Mouse (Mus musculus) limb, embryonic 11.5 days (tissue): ENCODE results near the gene Sdk2. TPM values are rescaled to one million over a fixed set of nuclear protein-coding genes. Genes with fewer than 3 reads are reported as not detected.
A peak's percentile ranks its signal among the peaks of the same experiment; 100 is the strongest.

ENCODE experiments used
- ATAC-seq: fragments of 200-750 bp; cut with Nextera tagmentation; 2 replicates; pipeline ENCODE4 v1.8.0; 2017; ENCODE audit warnings: low read depth; ENCODE audit not compliant: insufficient number of reproducible peaks, low FRiP score, low TSS enrichment
- DNase-seq: peaks from one replicate; pipeline ENCODE4 v3.0.0-alpha.2; 2015; ENCODE audit warnings: low spot score
- H3K27ac ChIP-seq: fragments of 300-500 bp; sonication (generic); replicated peaks from 2 replicates; pipeline ENCODE4 v1.5.1; 2014; ENCODE audit warnings: low read depth, mild to moderate bottlenecking, low read length
- H3K27me3 ChIP-seq: fragments of 300-500 bp; sonication (generic); 2 replicates; pipeline ENCODE4 v1.6.1; 2014; ENCODE audit warnings: mild to moderate bottlenecking, low read length, mixed read lengths; ENCODE audit not compliant: control insufficient read depth, insufficient read depth
- H3K36me3 ChIP-seq: fragments of 300-500 bp; sonication (generic); 2 replicates; pipeline ENCODE4 v1.6.1; 2014; ENCODE audit warnings: mild to moderate bottlenecking, low read length, moderate library complexity, mixed read lengths; ENCODE audit not compliant: control insufficient read depth, insufficient read depth
- H3K4me1 ChIP-seq: fragments of 300-500 bp; sonication (generic); 2 replicates; pipeline ENCODE4 v1.6.1; 2014; ENCODE audit warnings: low read length, mixed read lengths; ENCODE audit not compliant: control insufficient read depth, insufficient read depth
- H3K4me2 ChIP-seq: fragments of 300-500 bp; sonication (generic); 2 replicates; pipeline ENCODE4 v1.6.1; 2014; ENCODE audit warnings: low read depth, mild to moderate bottlenecking, moderate library complexity; ENCODE audit not compliant: severe bottlenecking
- H3K4me3 ChIP-seq: fragments of 300-500 bp; sonication (generic); 2 replicates; pipeline ENCODE4 v1.5.1; 2014; ENCODE audit warnings: low read depth, low read length
- H3K9ac ChIP-seq: fragments of 300-500 bp; sonication (generic); 2 replicates; pipeline ENCODE4 v1.6.1; 2014; ENCODE audit warnings: mild to moderate bottlenecking, low read length
- H3K9me3 ChIP-seq: fragments of 300-500 bp; sonication (generic); 2 replicates; pipeline ENCODE4 v1.6.1; 2016; ENCODE audit warnings: low read length; ENCODE audit not compliant: control insufficient read depth
- WGBS: fragments of 180-500 bp; shearing (Covaris S2); extraction: QIAGEN DNeasy Blood & Tissue Kit; methylation state at CpG from one replicate; pipeline ENCODE4 v1.1.7; 2014; 5-methylcytosine and 5-hydroxymethylcytosine counted together
- polyA plus RNA-seq: library from polyadenylated mRNA; unstranded; fragments of >200 nt; fragmentation: Nextera tagmentation; extraction: Ambion mirVana; gene quantifications from 2 replicates; pipeline ENCODE4 v1.2.1, GENCODE M21; 2014

Sdk2 gene
- polyA plus RNA-seq, 1 experiment from 2014 or later = 0.60 TPM

- Histone ChIP-seq H3K4me1 (peaks cover 7% of the 10 kb centered on the region), H3K27ac (no peak overlapping the region), H3K9me3 (no peaks in the 10 kb centered on the region), H3K4me3 (no peak overlapping the region), H3K9ac (no peak overlapping the region), H3K4me2 (no peak overlapping the region), H3K36me3 (no peaks in the 10 kb centered on the region), H3K27me3 (no peaks in the 10 kb centered on the region)
- WGBS = 21% methylated on average over 8 of the region's 8 CpGs
- ATAC-seq (no peak), DNase-seq (peak; percentile 77)
These were observed 5.2 kb upstream of the Sdk2 start for GRCm38 (mm10) chr11:114071998-114072397.

DNA sequence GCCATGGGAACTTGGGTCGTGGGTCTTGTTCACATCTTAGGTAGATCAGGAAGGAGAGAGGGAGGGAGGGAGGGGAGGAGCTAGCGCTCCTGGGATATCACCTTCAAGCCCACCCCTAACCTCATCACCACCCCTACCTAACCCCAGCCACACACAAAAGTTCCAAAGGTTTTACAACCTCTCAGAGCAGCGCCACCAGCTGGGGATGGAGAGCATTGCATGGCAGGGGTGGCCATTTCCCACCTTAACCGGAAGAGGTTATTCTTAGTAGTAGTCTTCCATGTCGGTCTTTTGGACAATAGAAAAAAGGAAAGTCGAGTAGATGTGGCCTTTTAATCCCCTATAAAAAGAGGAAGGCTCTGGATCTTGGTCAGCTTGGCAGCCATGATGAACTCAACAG, 4.0 kb upstream of the Sdk2 start:
- Histone ChIP-seq H3K27ac (no peak overlapping the region), H3K9ac (no peak overlapping the region), H3K4me3 (no peak overlapping the region), H3K4me1 (peaks cover 10% of the 10 kb centered on the region), H3K36me3 (no peaks in the 10 kb centered on the region), H3K9me3 (no peaks in the 10 kb centered on the region), H3K27me3 (peaks cover 3% of the 10 kb centered on the region; the same call in 1 of the 2 replicates), H3K4me2 (no peak overlapping the region)
- no peak for DNase-seq
- ATAC-seq = no peak
- 65% methylated on average over 6 of the region's 6 CpGs for WGBS

GRCm38 (mm10) chr11:114070131-114070530, 3.3 kb upstream of the Sdk2 start:
- peaks cover 17% of the 10 kb centered on the region for H3K4me1 ChIP-seq
- ATAC-seq = no peak
- DNase-seq = no peak
- no peaks in the 10 kb centered on the region for H3K36me3 ChIP-seq
- no peak overlapping the region for H3K4me2 ChIP-seq
- H3K9ac ChIP-seq = no peak overlapping the region
- H3K9me3 ChIP-seq = no peaks in the 10 kb centered on the region
- H3K27ac ChIP-seq = no peak overlapping the region
- H3K27me3 ChIP-seq = peaks cover 10% of the 10 kb centered on the region
- no peak overlapping the region for H3K4me3 ChIP-seq
- WGBS = 70% methylated on average over 8 of the region's 8 CpGs

DNA sequence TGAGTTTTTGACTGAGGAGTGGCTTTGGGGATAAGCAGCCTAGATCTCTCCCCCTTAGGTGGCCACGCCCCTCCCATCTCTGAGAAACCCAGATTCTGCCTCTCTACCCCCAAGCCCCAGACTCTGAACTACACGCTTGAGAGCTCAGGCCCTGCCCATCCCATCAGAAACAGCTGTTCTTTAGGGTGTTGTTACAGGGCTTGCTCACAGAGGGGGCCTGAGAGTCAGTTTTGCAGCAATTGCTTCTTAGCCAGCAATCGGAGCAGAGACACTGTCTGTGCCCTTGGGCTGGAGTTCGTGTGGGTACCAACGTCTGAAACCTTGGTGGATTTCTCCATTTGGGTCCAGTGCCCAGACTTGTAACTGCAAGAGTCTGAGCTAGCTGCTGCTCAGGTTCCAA, 1.5 kb upstream of the Sdk2 start:
- 4% methylated on average over 5 of the region's 5 CpGs for WGBS
- Histone ChIP-seq H3K27me3 (peaks cover 24% of the 10 kb centered on the region), H3K36me3 (no peaks in the 10 kb centered on the region), H3K9ac (no peak overlapping the region), H3K4me1 (peaks cover 20% of the 10 kb centered on the region), H3K9me3 (no peaks in the 10 kb centered on the region), H3K4me3 (no peak overlapping the region), H3K4me2 (no peak overlapping the region), H3K27ac (no peak overlapping the region)
- DNase-seq (peak; percentile 77), ATAC-seq (no peak)

- H3K4me1 ChIP-seq = peaks cover 23% of the 10 kb centered on the region
- H3K27ac ChIP-seq = peak overlapping the region; percentile 52; the same call in 1 of the 2 replicates
- ATAC-seq = 0 out of 2 replicates have a peak, but pooled peaks have one; percentile 2
- peaks cover 28% of the 10 kb centered on the region for H3K27me3 ChIP-seq
- under 1% methylated on average over 87 of the region's 90 CpGs for WGBS
- no peaks in the 10 kb centered on the region for H3K9me3 ChIP-seq
- peak overlapping the region; percentile 99 for H3K4me2 ChIP-seq
- peak overlapping the region; percentile 57 for H3K4me3 ChIP-seq
- H3K9ac ChIP-seq = peak overlapping the region; percentile 65
- peak; percentile 65 for DNase-seq
- H3K36me3 ChIP-seq = no peaks in the 10 kb centered on the region
These were observed 522 bp downstream of the Sdk2 start for GRCm38 (mm10) chr11:114066098-114066950.

DNA sequence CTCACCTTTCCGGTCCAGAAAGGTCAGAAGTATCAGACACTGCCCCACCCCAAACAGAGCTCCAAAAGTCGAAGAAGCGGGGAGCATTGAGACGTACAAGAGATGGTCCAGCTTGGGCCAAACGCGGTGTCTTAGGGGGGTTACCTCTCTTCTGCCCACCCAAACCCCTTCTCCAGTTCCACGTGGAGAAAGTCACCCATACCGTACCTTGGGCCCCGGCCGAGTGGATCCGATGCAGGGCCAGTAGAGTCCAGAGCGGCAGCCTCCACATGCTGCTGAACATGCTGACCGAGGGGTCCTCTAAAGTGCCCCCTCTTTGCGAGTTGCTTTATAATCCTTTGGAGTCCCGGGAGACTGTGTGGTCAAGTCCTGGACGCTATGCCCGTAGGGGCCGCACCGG, 1.2 kb downstream of the Sdk2 start:
- peak overlapping the region; percentile 57 for H3K4me3 ChIP-seq
- H3K27ac ChIP-seq = no peak overlapping the region
- H3K27me3 ChIP-seq = peaks cover 28% of the 10 kb centered on the region
- no peak for ATAC-seq
- H3K36me3 ChIP-seq = no peaks in the 10 kb centered on the region
- peaks cover 23% of the 10 kb centered on the region for H3K4me1 ChIP-seq
- H3K4me2 ChIP-seq = peak overlapping the region; percentile 99
- peak; percentile 49 for DNase-seq
- under 1% methylated on average over 19 of the region's 19 CpGs for WGBS
- 0 out of 2 replicates have a peak overlapping the region, but pooled peaks have one; percentile 2 for H3K9ac ChIP-seq
- no peaks in the 10 kb centered on the region for H3K9me3 ChIP-seq

GRCm38 (mm10) chr11:114064871-114065388, 1.9 kb downstream of the Sdk2 start:
- Histone ChIP-seq H3K4me1 (peaks cover 23% of the 10 kb centered on the region), H3K9ac (peak overlapping the region; percentile 17; the same call in 1 of the 2 replicates), H3K27ac (no peak overlapping the region), H3K9me3 (no peaks in the 10 kb centered on the region), H3K4me3 (peak overlapping the region; percentile 57), H3K36me3 (no peaks in the 10 kb centered on the region), H3K27me3 (peaks cover 28% of the 10 kb centered on the region), H3K4me2 (peak overlapping the region; percentile 99)
- peak; percentile 51 for DNase-seq
- ATAC-seq = no peak
- under 1% methylated on average over 32 of the region's 32 CpGs for WGBS

- no peak overlapping the region for H3K27ac ChIP-seq
- 72% methylated on average over 7 of the region's 7 CpGs for WGBS
- no peak overlapping the region for H3K4me3 ChIP-seq
- ATAC-seq (no peak), DNase-seq (no peak)
- H3K36me3 ChIP-seq = no peaks in the 10 kb centered on the region
- no peaks in the 10 kb centered on the region for H3K9me3 ChIP-seq
- H3K27me3 ChIP-seq = peaks cover 28% of the 10 kb centered on the region
- H3K4me2 ChIP-seq = no peak overlapping the region
- H3K9ac ChIP-seq = no peak overlapping the region
- H3K4me1 ChIP-seq = peaks cover 16% of the 10 kb centered on the region
These were observed 4.9 kb downstream of the Sdk2 start for GRCm38 (mm10) chr11:114061946-114062345.
